Mouse (Mus musculus): Measurements from ENCODE around the gene B3gnt2. TPM values are rescaled to one million over a fixed set of nuclear protein-coding genes. Genes with fewer than 3 reads are reported as not detected.

Gene B3gnt2
- polyA plus RNA-seq, 3 experiments from 2014 or later, result 5.8 to 12.1 (median 7.6) TPM

DNA sequence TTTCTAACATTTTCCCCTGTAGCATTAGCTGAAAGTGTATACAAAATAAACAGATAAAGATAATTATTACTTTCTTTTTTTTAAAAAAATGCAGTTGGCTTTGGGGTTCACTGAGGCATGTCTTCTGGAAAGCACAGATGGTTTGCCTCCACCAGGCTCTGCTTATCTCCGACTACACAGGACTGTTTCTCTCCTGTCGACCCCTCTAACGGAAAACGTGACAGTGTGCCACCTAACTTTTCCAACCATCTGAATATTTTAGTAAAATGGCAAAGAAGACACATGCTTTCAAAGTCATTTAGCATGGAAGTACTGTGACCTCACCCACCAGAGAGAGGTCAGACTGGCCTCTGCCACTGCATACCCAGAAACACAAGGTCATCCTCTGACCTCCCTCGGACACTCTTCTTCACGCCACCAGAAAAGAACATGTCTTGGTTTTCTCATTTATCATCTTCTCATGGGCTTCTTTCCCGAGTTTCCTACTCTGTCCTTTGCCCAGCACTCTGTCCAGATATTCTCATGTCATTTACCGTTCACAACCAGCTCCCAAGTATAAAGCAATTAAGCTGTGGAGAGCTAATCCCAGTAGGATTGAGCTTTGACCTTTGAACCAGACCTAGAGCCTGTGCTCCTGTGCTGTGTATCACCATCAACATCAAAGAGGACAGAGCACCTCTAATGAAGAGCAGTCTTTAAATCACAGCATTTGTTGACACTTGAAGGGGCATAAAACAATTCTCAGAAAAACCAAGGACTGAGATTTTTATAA lies 13.6 kb downstream of the B3gnt2 start:
- no peak for ATAC-seq

DNA sequence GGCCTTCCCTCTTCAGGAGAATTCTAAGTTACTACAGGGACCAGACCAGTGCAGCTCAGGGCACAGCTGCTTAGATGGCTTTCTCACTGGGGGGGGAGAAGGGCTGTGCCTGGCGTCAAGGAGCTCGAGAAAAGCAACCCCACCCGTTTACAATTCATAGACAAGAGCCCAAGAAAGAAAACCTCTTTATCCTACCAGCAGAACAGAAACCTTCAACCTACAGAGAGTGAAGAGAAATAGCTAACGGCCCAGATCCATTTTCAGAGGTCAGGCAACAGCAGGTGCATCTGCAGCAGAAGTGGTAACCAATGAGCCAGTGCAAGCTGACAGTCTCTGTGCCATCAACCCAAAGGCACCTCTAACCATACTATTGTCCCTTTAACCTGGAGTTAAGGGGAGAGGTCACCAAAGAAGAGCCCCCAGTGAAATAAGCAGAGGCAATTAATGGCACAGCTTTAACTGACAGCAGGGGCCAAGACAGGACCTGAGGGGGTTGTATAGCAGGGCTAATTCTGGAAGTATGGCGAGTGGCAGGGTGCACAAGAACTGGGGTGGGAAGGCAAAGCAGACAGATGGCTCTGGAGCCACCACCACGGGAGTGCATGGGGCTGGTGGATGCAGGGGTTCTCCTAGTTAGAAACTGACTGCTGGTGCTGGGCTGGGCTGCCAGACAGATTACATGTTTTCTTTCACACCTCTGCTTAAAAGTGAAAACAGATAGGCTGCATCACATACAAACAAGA lies 14.5 kb downstream of the B3gnt2 start:
- no peak for ATAC-seq

DNA sequence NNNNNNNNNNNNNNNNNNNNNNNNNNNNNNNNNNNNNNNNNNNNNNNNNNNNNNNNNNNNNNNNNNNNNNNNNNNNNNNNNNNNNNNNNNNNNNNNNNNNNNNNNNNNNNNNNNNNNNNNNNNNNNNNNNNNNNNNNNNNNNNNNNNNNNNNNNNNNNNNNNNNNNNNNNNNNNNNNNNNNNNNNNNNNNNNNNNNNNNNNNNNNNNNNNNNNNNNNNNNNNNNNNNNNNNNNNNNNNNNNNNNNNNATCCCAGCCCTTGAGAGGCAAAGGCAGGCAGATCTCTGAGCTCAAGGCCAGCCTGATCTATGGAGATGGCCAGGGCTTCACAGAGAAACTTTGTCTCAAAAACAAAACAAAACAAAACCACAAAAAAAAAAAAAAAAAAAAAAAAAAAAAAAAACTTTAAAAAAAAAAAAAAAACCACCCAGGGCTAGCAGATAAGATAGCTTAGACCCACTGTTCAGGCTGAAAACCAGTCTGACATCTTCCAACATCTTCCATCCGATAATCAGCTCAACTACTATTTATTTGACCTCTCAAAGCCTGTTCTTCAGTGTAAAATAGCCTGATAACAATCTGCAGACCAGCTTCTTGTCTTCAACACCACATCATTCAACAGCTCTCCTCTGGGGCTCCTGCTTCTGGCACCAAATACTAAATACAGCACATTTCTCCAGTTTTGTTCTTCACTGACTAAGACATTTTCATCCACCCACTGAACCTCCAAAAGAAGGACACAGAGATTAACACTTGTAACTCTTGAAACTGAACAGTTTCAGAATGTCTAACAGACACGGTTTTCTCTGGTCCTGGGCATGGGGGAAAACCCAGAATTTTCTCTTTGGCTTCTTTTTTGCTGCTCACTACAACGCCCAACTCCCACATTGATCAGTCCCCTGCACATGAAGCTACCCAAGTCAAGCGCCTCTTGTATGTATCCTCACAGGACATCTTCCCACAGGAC lies 15.7 kb downstream of the B3gnt2 start:
- peak; percentile 23 for ATAC-seq

DNA sequence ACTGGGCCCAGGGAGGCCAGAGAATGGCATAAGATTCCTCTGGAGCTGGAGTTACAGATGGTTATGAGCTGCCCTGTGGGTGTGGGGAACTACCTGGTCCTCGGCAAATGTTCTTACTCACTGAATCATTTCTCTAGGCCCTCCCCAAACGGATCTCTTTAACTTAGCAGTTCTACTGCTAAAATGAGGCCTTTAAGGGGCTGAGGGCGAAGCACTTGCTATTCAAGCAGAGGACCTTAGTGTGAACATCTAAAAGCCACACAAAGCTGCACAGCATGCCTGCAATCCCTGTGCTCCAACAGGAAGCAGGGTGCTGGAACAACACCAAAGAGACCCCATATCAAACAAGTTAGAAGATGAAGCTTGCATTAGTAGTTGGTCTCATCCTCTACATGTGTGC lies 21.3 kb downstream of the B3gnt2 start:
- no peak for ATAC-seq

DNA sequence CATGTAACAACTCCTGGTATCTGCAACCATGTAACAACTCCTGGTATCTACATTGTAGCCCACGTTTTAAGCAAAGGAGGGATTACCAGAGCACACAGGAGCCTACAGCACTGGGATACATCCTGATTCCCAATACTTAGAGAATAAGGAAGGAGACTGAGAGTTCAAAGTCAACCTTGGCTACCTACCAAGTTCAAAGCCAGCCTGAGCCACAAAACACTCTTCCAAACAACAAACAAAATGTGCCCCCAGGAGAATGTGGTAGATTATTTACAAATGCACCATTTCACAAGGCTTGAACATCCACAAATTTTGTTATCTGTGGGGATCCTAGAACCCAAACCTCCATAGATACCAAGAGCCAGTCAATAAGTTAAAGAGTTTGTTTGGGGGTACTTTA lies 22.4 kb downstream of the B3gnt2 start:
- ATAC-seq, result no peak

DNA sequence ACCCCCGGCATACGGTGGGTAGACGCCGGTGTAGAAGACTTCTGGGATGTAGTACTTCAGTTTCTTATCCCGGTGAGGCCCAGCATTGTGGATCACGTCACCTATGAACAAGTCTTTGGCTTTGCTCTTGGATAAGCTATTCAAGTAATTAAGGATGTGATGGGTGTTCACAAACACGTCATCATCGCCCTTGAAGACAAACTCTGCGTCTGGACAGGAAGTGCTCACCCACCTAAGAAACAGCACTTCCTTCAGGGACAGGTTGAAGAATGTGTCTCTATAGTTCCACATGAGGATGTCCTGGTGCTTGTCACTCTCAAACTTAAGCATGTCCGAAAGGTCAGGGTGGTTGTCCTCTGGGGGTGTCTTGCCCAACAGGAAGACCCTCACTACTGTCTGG lies 24.5 kb downstream of the B3gnt2 start:
- peak; percentile 76 for ATAC-seq

DNA sequence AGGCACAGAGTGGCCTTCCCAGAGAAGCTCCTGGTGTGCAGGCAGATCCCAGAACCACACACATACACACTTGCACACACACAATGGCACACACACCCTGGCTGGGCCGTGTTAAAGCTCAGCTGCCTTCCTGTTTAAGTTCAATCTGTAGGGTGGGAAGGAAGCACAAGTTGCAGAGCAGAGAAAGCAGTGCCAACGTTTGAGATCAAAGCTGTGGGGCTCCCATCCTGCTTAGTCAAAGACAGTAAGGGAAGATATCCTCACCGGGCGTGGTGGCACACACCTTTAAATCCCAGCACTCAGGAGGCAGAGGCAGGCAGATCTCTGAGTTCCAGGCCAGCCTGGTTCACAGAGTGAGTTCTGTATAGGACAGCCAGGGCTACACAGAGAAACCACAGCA lies 28.2 kb downstream of the B3gnt2 start:
- ATAC-seq, result peak; percentile 31

DNA sequence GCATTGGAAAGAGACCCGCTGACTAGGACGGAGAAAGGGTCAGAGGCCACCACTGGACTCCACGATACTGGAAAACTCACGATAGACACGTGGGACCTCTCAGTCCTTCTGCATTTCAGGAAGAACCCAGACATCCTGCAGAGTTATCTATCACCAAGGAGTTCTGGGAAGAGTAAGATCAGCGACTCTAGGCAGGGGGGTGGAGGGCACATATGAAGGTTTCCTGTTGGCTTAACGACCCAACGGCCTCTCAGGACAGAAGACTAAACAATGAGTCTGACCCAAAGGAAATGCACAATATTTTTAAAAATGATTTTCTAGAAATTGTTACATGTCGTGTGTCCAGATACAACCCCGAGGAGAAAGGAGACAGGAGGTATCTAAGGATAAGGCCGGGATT lies 28.8 kb downstream of the B3gnt2 start:
- no peak for ATAC-seq

DNA sequence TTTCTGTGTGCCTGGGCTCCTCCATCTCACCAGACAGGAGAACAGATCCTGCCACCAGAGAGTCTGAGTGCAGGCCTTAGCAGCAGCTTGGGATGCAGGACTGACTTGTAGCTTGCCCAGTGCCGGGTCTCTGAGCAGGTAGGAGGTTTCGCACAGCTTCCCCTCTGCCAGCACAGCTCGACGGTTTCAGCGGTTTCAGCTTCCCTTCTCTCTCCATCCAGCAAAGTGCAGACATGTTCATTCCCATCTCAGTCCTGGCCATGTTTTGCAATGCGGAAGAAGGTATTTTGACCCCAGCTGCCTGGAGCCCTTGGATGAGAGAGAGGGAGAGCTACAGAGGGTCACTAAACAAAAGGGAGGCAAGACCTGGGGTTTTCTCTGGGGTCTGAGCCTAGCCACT lies 30.1 kb downstream of the B3gnt2 start:
- no peak for ATAC-seq

DNA sequence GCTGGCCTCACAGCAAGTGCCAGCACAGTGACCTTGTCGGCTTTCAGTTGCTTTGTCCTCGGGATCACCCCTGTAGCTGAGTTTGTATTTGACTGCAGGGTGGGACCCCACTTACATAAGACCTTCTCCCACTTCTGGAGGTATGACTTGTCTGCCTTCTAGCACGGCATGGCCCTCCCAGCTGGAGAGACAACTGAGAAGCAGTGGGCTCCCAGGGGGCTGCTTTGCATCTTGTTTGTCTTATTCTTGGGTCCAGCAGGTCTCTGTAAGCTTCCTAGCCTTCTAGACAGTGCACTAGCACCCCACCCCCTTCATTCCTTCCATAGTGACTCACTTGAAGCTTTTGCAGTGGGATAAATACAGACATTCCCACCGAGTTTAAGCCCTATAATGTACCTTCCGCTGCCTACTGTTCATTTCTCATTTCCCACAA lies 30.6 kb downstream of the B3gnt2 start:
- ATAC-seq, result no peak

DNA sequence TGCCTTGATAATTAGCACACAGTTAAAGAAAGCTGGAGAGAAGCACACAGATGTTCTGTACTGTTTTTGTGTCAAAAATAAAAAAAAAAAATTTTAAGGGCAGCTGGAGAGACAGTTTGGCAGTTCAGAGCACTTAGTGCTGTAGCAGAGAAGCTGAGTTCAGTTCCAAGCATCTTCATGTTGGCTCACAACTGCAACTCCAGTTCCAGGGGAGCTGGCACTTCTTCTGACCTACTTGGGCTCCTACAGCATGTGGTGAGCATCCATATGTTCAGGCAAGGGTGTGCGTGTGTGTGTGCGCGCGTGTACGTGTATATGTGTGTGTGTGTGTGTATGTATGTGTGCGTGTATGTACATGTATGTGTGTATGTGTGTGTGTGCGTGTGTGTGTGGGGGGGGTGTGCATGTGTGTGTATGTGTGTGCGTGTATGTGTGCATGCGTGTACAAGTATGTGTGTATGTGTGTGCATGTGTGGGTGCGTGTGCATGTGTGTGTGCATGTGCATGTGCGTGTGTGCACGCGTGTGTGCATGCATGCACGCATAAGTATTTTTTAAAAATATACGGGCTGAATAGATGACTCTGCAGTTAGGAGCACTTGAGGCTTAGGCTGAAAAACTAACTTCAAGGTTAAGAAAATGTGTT lies 31.7 kb downstream of the B3gnt2 start:
- ATAC-seq, result no peak

DNA sequence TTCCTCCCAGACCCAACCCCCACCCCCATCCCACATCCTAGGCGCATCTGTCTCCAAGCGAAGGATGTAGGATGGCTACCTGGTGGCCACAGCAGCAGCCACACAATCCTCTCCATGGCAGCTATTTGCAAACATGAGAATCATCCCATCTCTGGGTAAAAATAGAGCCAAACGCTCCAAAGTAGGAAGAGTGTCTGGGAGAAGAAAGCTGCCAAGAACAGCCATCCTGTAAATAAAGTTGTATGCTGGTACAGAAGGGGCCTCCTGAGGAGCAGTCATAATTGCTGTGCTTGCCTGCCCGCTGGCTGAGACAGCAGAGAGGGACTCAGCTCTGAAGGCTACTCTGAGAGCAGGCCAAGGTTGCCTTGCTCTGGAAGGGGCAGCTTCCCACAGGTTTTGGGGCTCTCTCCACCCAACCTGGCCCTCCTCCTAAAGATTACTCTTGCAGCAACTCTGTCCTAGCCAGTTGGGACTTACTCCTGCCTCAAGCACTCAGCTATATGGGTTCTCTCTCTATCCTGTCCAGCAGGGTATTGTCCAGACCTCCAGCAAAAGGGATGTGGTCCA lies 33.2 kb downstream of the B3gnt2 start:
- ATAC-seq, result no peak

DNA sequence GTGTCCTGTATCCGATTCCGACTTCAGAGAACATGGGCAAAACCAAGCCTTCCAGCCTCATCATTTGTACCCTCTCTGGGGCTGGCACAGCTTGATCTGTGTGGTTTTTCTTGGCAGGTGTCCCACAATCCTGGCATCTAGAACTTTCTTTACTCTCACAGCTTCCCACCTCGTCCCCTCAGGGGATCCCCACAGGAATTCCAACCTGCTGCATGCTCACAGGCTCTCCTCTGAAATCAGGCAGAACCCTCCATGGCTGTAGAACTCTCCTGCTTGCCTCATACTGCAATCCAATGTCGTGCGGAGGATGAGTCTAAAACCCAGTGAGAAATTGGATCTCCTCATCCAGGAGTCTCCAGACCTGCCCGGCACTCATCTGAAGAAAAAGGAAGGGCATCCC lies 34.1 kb downstream of the B3gnt2 start:
- ATAC-seq, result no peak

DNA sequence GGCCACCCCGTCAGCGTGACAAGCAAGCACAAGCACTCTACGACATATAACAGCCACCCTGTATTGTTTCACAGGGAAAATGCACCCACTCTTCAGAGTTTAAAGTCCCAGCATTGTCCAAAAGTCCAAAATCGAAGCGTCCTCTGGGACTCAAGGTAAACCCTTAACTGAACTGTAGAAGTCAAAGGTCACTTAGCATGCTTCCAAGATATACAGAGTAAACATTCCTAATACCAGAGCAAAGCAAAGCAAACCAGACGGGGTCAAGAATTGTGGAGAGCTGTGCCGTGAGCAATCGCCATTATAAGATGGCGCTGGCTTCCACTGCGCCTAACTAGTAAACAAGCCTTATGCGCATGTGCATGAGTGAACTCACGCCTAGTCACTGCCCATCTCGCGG lies 34.7 kb downstream of the B3gnt2 start:
- no peak for ATAC-seq

DNA sequence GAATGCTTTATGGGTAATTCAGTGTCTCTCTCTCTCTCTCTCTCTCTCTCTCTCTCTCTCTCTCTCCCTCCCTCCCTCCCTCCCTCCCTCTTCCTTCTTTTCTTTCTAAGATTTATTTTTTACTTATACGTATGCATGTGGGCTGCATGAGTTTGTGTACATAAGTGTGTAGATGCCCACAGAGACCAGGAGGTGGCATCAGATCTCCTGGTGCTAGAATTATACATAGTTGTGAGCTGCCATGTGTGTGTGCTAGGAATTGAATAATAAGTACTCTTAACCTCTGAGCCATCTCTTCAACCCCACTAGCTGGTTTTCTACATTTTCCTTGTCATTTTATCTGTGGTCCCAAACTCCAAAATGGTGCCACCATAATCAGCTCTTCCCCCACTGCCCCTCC lies 35.2 kb downstream of the B3gnt2 start:
- ATAC-seq, result no peak

DNA sequence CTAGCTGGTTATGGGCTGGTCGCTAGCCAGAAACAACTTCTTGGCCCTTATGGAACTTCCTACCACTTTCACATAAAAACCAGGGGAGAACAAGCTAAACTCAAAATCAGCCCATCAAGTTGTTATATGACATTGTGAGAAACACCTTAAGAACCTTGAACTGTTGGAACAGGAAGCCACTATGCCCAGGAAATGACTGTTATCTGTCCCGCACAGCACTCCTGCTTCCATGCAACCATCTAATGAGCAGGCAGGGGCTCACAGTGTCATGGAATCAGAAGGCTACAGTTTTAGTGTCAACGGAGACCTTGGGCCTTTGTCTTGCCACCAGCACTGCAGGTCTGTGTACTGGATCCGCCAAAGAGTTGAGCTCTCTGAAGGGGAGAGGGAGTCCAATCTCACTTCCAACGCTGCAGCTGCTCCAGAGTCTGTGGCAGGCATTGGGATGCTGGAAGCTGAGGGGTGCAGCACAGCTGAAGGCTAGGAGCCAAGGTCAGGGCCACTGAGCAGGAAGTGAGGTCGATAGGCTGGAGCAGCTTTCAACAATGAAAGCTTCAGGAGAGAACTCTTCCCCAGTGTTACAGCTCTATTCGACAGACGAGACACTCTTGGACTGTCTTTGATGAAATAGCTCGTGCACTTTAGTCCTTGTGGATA lies 36.6 kb downstream of the B3gnt2 start:
- ATAC-seq, result peak; percentile 67

DNA sequence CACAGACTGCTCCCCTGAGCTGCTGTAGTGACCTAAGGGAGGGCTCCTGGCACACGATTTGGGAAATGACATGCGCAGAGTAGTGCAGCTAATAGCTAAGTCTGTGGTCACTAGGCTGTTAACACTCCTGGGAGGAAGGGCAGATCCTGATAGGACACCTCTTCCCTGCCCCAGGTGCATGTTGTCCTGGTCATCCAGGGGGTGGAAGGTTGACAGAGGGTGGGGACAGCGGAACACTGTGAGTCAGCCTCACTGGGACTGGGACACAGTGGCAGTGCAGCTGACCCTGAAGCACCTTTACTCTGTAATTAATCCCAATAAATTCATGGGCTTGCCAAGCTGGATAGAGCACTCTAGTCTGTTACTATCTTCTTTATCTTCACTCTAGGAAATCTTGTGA lies 39.5 kb downstream of the B3gnt2 start:
- ATAC-seq, result no peak

DNA sequence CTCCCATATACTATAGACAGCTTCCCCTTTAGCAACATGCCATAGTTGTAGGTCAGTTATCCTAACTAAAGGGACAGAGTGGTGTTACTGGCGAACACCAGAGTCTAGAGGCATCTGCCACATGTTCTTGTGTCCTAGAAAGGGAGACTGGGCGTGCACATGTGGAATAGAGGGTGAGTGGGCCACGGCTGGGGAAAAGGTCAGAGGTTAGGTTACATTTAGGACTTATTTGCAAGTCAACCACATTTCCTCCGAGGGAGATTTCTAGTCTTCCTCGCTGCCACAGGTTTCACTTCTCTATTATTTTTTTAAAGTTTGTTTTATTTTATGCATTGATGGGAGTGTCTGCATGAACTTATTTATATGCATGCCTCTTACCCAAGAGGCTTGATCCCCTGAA lies 42.4 kb downstream of the B3gnt2 start:
- no peak for ATAC-seq

DNA sequence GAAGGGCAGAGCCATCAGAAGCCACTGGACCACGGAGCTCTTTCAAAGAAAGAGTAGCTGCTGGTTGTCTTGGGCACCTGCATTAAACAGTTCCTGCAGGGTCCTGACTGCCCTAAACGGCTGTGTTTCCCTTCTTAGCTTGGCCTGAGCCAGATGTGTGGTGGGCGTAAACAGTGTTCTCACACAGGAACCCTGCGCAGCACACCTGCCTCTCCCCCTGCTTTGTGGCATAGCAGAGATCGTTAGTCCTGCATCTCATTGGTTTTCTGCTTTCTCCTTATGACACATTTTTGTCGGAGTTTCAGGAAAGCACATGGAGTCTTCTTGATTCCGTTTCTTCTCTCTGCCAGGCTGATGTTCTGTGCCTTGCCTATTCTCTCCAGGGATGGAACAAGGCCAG lies 44.9 kb downstream of the B3gnt2 start:
- ATAC-seq, result no peak

DNA sequence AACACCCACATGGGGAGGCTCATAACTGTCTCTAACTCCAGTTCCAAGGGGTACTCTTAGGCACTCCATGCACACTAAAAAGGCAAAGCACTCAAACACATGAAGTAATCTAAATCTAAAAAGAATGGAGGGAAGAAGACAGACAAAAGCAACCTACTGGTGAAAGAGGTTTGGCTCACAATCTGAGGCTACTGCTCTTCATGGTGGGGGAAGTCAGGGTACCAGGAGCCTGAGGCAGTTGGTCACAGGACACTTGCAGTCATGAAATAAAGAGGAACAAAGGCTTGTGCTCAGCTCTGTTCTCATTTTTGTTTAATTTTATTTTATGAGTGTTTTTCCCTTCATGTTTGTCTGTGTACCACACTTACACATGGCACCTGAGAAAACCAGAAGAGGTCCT lies 45.6 kb downstream of the B3gnt2 start:
- ATAC-seq, result no peak

DNA sequence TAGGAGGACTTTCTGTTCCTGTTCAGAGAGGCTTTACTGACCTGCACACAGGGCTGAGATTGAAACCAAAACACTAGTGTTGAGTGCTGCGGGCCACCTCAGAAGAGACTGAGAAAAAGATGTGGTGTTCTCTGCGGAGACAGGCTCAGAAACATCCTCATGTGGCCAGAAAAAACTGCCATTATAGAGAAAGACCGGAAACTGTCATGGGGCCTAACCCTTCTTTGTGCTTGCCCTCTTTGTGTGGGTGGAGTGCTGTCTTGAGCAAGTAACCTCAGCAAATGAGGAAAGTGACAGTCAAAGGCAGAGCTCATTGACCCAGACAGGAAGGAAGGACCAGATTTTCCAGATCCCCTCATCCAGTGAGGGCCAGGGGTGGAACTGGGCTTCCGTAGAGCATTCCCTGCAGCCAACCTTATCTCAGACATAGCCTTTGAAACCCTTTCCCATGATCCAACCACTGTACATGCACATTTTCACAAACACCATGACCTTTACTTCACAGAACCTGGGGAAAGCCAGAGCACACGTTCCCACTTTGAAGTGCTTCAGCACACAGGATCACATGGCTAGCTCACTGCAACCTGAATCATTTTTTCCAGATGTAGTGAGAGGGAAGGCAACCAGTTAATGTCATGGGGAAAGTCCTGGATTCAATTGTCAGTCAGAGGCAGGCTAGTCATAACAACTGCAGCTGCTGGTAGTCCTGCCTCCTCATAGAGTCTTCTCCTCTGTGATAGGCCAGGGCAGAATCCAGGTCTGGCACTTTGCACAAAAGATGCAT lies 46.6 kb downstream of the B3gnt2 start:
- peak; percentile 73 for ATAC-seq
